Mouse (Mus musculus) ovary, postnatal 14 days (tissue): Measurements from ENCODE around the gene Olfr382.
"Not testable (repeated sequence)": the region's sequence is repeated elsewhere in the genome, so short reads cannot be mapped to it uniquely, and the experiment has no call there.

ENCODE experiments used
- DNase-seq: peaks from one replicate; pipeline ENCODE4 v3.0.0; 2022; ENCODE audit warnings: low spot score

Olfr382 gene

GRCm38 (mm10) chr11:73517097-73517496 is at the start of gene Olfr382:
TSS of gene Olfr382 (minus strand) at chr11:73517197.
- no peak for DNase-seq

- DNase-seq = not testable (repeated sequence)
These were observed 12.0 kb upstream of the Olfr382 start for GRCm38 (mm10) chr11:73528971-73529370.

DNA sequence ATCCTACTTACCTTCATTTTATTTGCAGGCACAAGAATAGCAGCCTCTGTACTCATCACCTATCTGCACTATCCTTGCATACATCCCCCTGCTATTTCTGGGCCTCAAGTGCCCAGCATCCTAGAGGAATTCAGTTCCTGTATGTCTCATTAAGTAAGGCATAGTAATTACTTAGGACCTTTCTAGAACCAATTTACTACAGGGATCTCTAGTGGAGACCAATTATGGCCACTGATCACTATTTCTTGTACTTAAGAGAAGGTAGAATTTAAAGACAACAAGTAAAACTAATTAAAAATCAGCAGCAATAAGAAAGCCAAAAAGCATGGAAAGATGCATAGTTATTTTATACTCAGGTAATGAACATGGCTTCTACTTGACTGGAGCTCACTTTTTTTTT is 25.5 kb downstream of the Olfr382 start, which contains the start of gene Olfr381:
Gene Olfr381 (minus strand): TSS at position 101 of the 400 bp plus-strand sequence.
- DNase-seq = no peak
